Mouse (Mus musculus) cerebellum, postnatal 25 days (tissue): ENCODE data around the gene Sbf2.
"Not testable (repeated sequence)": the region's sequence is repeated elsewhere in the genome, so short reads cannot be mapped to it uniquely, and the experiment has no call there.

Experiments used
- DNase-seq, 2 experiments: peaks; one replicate each; pipeline ENCODE4 v3.0.0; 2021; ENCODE audit warnings: mixed read lengths in 2 of 2

Sbf2 gene

GRCm38 (mm10) chr7:110565815-110566549 lies 48.7 kb downstream of the Sbf2 start:
- DNase-seq, result peak; percentile 82 to 88

- no peak for DNase-seq
These were observed 53.1 kb downstream of the Sbf2 start for GRCm38 (mm10) chr7:110561647-110562046.

GRCm38 (mm10) chr7:110557001-110557400 lies 57.7 kb downstream of the Sbf2 start:
- DNase-seq, result no peak

GRCm38 (mm10) chr7:110556221-110556620 lies 58.5 kb downstream of the Sbf2 start:
- no peak for DNase-seq

- no peak for DNase-seq
These were observed 59.5 kb downstream of the Sbf2 start for GRCm38 (mm10) chr7:110555260-110555659.

- DNase-seq, result peak in 1 of 2 experiments; percentile 36
These were observed 66.5 kb downstream of the Sbf2 start for GRCm38 (mm10) chr7:110548268-110548667.

- no peak for DNase-seq
These were observed 71.4 kb downstream of the Sbf2 start for GRCm38 (mm10) chr7:110543341-110543740.

GRCm38 (mm10) chr7:110539266-110539665 lies 75.5 kb downstream of the Sbf2 start:
- no peak for DNase-seq

- not testable (repeated sequence) for DNase-seq
These were observed 84.4 kb downstream of the Sbf2 start for GRCm38 (mm10) chr7:110530295-110530694.

- DNase-seq, result no peak
These were observed 89.5 kb downstream of the Sbf2 start for GRCm38 (mm10) chr7:110525090-110525775.

GRCm38 (mm10) chr7:110516241-110517220 lies 98.2 kb downstream of the Sbf2 start:
- no peak for DNase-seq

GRCm38 (mm10) chr7:110514131-110514530 lies 100.6 kb downstream of the Sbf2 start:
- DNase-seq, result peak in 1 of 2 experiments; percentile 46

GRCm38 (mm10) chr7:110498653-110499052 lies 116.1 kb downstream of the Sbf2 start:
- no peak for DNase-seq

GRCm38 (mm10) chr7:110491038-110491437 lies 123.7 kb downstream of the Sbf2 start:
- DNase-seq, result no peak

GRCm38 (mm10) chr7:110485051-110485450 lies 129.7 kb downstream of the Sbf2 start:
- no peak for DNase-seq

- no peak for DNase-seq
These were observed 143.7 kb downstream of the Sbf2 start for GRCm38 (mm10) chr7:110470987-110471386.

- no peak for DNase-seq
These were observed 151.3 kb downstream of the Sbf2 start for GRCm38 (mm10) chr7:110463471-110463870.

- DNase-seq, result peak; percentile 49 to 78
These were observed 182.4 kb downstream of the Sbf2 start for GRCm38 (mm10) chr7:110432301-110432700.

- DNase-seq, result no peak
These were observed 198.4 kb downstream of the Sbf2 start for GRCm38 (mm10) chr7:110416318-110416717.

GRCm38 (mm10) chr7:110414276-110414675 lies 200.4 kb downstream of the Sbf2 start:
- DNase-seq, result no peak

GRCm38 (mm10) chr7:110402092-110402491 lies 212.6 kb downstream of the Sbf2 start:
- no peak for DNase-seq

GRCm38 (mm10) chr7:110392576-110392975 lies 222.1 kb downstream of the Sbf2 start:
- DNase-seq, result no peak

- DNase-seq, result no peak
These were observed 223.1 kb downstream of the Sbf2 start for GRCm38 (mm10) chr7:110391632-110392031.
